Mouse (Mus musculus): ENCODE measurements around the gene Rnf34.

Rnf34 gene

DNA sequence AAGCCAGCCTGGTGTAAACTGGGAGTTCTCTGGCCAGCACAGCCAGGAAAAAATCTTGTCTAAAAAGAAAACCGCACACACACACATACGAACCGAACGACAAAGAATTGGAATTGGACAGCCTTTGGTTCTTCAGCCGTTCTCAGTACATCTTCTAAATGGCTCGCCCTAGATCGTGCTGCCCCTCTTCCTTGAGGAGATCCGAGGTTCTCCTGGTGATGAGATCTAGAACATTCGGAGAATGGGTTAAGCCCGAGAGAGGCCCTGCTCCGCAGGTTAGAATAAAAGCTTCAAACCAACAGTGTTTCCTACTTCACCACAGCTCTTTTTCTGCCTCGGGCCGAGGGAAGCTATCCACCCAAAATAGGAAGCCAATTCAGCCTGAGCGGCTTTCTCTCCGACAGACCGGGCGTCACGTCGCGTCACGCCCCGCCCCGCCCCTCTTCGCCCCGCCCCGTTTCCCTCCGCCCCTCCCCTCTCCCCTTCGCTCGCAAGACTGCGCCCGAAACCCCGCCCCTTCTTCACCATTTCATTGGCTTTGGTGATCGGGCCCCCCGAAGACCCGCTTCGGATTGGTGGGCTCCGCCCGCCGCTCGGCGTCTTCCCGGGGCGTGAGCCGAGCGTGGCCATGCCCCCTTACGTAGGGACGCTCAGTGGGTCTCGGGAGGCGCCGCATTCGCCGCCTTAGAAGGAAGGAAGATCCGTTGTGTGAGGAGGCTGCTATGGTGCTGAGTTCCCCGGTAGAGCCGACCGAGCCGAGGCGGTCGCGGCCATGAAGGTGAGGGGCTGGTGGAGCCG, at the start of gene Rnf34:
Rnf34 (plus strand) TSS at position 528 of the 798 bp plus-strand sequence.
- no peak for TF ChIP-seq GATA4 (IDR thresholded peaks at IDR 0.05; ENCODE audit: insufficient replicate concordance, low read length)

DNA sequence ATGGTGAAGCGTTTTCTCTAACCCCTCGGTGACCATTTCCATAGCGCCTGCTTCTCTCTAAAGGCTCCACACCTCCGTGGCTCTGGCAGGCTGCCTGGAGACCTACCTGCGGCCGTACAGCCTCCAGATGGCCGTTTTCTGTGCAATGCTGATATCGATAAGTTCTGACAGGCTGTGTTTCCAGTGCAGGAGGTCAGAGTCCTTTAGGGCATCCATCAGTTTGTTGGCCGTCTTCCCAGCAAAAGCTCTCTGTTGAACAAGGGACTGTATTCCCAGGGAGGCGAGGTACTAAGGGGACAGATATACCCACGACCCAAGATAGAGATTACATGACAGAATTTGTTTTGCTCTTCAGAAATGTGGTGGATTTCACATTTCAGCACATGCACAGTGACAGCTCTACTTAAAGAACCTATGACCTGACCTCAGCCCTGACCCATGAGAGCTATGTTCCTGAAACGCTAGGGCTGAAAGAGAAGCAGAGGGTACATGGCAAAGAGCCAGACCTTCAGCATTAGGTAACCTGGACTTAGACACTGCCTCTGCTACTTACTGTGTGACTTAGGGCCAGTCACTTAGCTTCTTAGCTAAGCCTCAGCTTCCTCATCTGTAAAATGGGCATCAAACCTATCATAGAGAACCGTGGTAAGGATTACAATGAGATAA, 49.4 kb upstream of the Rnf34 start:
- TF ChIP-seq GATA4 (IDR thresholded peaks at IDR 0.05; ENCODE audit: insufficient replicate concordance, low read length) = peak; percentile 72; the same call in 1 of the 2 replicates

DNA sequence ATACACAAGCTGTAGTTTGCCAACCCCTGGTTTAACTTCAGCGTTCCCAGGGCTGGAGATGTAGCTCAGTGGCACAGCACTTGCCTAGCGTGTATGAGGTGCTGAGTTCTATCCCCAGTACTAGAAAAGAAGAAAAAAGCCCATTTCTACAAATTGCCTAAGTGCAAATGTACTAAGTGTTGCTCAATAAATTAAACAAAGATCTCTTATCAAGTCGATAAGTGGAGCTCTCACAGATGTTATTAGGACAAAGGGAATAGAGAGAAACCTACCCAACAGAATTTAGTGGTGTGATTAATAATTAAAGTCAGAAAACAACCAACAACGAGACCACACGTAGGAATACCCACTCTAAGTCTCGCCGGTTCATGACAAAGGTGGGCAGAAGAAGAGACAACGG, 48.2 kb upstream of the Rnf34 start:
- peak; percentile 72 for TF ChIP-seq GATA4 (IDR thresholded peaks at IDR 0.05; ENCODE audit: insufficient replicate concordance, low read length)

GRCm38 (mm10) chr5:122802706-122803105, 47.1 kb upstream of the Rnf34 start:
- no peak for TF ChIP-seq GATA4 (IDR thresholded peaks at IDR 0.05; ENCODE audit: insufficient replicate concordance, low read length)

- TF ChIP-seq GATA4 (IDR thresholded peaks at IDR 0.05; ENCODE audit: insufficient replicate concordance, low read length) = no peak
These were observed 44.3 kb upstream of the Rnf34 start for GRCm38 (mm10) chr5:122805503-122805902.

- no peak for TF ChIP-seq GATA4 (IDR thresholded peaks at IDR 0.05; ENCODE audit: insufficient replicate concordance, low read length)
These were observed 38.3 kb upstream of the Rnf34 start for GRCm38 (mm10) chr5:122811364-122812079.

- TF ChIP-seq GATA4 (IDR thresholded peaks at IDR 0.05; ENCODE audit: insufficient replicate concordance, low read length) = no peak
These were observed 37.1 kb upstream of the Rnf34 start for GRCm38 (mm10) chr5:122812699-122813098.

- TF ChIP-seq GATA4 (IDR thresholded peaks at IDR 0.05; ENCODE audit: insufficient replicate concordance, low read length) = 0 out of 2 replicates have a peak, but pooled peaks have one; percentile 49
These were observed 28.9 kb upstream of the Rnf34 start, which contains the start of gene Anapc5 for GRCm38 (mm10) chr5:122820777-122821523. Gene Anapc5, minus strand, starts transcription at chr5:122821339.

DNA sequence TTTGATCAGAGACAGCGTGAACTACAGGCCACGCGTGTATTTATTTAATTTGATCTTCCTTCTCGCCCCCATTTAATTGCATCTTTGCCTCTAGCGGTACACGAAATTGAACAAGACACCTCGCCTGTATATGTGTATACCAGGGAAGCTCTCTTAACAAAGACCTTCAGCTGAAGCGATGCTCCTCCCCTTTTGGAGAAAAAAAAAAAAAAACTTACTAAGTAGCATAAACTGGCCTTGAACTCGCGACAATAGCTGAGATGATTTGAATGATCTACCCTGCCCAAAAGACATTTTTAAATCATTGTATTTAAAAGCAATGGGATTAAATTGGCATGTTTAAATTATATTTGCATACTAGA, 28.3 kb upstream of the Rnf34 start:
- TF ChIP-seq GATA4 (IDR thresholded peaks at IDR 0.05; ENCODE audit: insufficient replicate concordance, low read length) = no peak

DNA sequence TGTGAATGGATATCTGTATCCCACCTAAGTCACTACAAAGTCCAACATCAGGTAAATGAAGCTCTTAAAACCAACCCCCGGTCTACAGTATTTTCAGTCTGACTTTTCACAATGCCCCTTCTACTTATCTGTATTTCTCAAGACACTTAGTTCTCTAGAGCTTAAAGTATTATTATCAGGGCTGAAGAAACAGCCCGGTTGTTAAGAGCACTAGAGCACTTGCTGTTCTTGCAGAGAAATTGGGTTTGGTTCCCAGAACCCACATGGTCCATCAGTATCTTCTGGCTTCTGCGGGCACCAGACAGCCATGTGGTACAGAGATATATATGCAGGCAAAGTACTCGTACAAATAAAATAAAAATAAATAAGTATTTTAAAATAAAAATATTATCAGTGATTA, 27.4 kb upstream of the Rnf34 start:
- TF ChIP-seq GATA4 (IDR thresholded peaks at IDR 0.05; ENCODE audit: insufficient replicate concordance, low read length) = no peak

- TF ChIP-seq GATA4 (IDR thresholded peaks at IDR 0.05; ENCODE audit: insufficient replicate concordance, low read length) = no peak
These were observed 25.9 kb upstream of the Rnf34 start for GRCm38 (mm10) chr5:122823976-122824375.

GRCm38 (mm10) chr5:122824450-122824849, 25.4 kb upstream of the Rnf34 start:
- no peak for TF ChIP-seq GATA4 (IDR thresholded peaks at IDR 0.05; ENCODE audit: insufficient replicate concordance, low read length)

DNA sequence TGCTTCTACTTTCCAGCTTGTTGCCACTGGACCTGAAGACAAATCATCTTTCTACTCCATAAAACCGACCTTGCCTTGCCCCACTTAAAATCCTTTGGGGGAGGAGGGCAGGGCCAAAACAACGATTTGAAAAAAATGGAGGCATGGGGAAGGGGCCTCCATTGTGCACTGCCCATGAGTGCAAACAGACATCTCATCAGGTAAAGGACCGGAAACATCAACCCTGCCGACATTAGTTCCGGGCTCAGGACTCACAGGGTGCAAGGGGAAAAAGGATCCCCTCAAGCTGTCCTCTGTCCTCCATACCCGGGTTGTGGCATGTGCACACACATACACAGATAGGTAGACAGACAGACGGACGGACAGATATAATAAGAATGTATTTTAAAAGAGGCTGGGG, 24.7 kb upstream of the Rnf34 start:
- no peak for TF ChIP-seq GATA4 (IDR thresholded peaks at IDR 0.05; ENCODE audit: insufficient replicate concordance, low read length)

DNA sequence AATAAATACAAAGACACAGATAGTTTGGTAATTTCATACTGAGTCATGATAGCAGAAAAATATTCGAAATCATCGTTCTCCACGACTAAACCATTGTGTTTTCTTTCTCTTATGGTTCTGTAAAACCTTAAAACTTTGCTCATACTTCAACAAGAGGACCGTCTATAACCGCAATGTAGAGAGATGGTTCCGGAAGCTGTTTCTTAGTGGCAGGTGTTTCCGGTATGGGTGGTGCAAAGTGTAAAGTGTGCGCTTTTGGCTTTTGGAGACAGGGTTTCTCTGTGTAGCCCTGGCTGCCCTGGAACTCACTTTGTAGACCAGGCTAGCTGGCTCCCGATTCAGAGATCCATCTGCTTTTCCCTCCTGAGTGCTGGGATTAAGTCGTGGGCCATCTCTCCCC, 17.3 kb upstream of the Rnf34 start:
- no peak for TF ChIP-seq GATA4 (IDR thresholded peaks at IDR 0.05; ENCODE audit: insufficient replicate concordance, low read length)

DNA sequence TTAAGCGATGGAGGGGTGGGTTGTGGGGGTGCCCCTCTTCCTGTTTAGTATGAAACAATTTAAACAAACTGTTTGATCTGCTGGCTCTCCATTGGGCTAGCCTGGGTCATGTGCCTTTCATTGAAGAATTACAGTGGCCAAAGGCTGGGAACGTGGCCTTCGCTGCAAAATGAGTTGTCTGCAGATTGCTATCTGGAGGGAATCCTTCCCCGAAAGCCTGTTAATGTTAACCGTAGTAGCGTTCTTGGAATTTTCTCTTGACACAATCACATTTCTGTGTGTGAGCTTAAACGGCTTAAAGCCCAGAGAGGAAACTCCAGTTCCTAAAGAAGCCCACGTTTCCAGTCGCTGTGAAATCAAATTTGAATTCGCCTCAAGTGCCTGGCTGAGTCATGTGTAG, 16.9 kb upstream of the Rnf34 start:
- no peak for TF ChIP-seq GATA4 (IDR thresholded peaks at IDR 0.05; ENCODE audit: insufficient replicate concordance, low read length)

Measured in liver, adult (tissue).